Mouse (Mus musculus): ENCODE measurements around the gene Pex11b. TPM values are rescaled to one million over a fixed set of nuclear protein-coding genes. Genes with fewer than 3 reads are reported as not detected.
"Not testable (repeated sequence)": the region's sequence is repeated elsewhere in the genome, so short reads cannot be mapped to it uniquely, and the experiment has no call there.

The Pex11b gene
- total RNA-seq, 2 experiments from 2014 or later = 20.4 to 22.1 TPM

DNA sequence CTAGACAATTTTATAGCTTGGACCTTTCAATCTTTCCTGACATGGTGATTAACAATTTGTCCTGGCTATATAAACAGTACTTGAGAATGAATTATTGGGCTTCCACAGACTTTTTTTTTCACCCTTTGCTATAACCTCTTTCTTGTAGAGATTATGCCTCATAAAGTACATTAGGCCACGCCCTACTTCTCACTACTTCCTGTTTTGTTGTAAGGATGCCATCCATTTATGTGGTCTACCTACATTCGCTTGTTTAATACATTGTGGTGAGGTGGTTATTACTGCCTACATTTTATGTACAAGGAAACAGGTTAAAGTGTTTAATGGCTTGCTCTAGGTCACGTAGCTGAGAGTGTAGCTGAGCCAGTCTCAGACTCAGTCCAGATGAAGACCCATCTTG is 40.0 kb downstream of the Pex11b start:
- DNase-seq = no peak

- DNase-seq = no peak
Measured at GRCm38 (mm10) chr3:96675690-96676089, 40.5 kb downstream of the Pex11b start.

GRCm38 (mm10) chr3:96678456-96678855 is 43.3 kb downstream of the Pex11b start:
- DNase-seq = no peak

- DNase-seq = no peak
Measured at GRCm38 (mm10) chr3:96679159-96679674, 44.0 kb downstream of the Pex11b start.

GRCm38 (mm10) chr3:96680269-96680956 is 45.2 kb downstream of the Pex11b start:
- no peak for DNase-seq

- no peak for DNase-seq
Measured at GRCm38 (mm10) chr3:96683496-96683895, 48.3 kb downstream of the Pex11b start.

DNA sequence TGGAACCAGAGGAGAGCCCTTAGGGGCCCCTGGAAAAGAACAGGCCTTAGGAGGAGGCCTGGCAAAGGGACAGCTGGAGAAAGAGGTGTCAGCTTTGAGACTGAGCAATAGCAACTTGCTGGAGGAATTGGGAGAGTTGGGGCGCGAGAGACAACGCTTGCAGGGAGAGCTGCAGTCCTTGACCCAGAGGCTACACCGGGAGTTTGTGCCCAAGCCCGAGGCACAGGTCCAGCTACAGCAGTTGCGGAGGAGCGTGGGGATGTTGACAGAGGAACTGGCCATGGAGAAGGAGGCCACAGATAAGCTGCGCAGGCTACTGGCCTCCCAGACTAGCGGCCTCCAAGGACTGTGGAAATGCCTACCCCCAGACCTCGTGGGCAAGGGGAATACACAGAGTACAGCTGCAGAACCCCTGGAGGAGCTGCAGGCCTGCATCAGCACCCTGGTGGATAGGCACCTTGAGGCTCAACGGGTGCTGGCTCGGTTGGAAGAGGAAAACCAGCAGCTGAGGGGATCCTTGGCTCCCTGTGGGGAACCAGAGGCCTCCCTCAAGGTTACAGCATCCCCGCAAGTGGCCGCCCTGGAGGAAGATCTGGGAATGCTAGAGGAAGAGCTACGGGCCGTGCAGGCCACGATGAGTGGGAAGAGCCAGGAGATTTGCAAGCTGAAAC is 49.1 kb downstream of the Pex11b start:
- DNase-seq = no peak

DNA sequence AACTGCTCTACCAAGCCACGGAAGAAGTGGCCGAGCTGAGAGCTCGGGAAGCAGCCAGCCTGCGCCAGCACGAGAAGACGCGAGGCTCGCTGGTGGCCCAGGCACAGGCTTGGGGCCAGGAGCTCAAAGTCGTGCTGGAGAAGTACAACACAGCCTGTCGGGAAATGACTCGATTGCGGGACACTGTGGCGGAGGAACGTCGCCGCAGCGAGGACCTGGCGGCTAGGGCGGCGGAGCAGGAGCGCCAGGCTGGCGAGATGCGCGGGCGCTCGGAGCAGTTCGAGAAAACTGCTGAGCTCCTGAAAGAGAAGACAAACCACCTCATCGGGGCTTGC is 49.6 kb downstream of the Pex11b start:
- no peak for DNase-seq

- DNase-seq = not testable (repeated sequence)
Measured at GRCm38 (mm10) chr3:96686057-96686456, 50.9 kb downstream of the Pex11b start.

GRCm38 (mm10) chr3:96688854-96689253 is 53.7 kb downstream of the Pex11b start:
- DNase-seq = no peak

- no peak for DNase-seq
Measured at GRCm38 (mm10) chr3:96690298-96690697, 55.1 kb downstream of the Pex11b start.

- peak; percentile 61 for DNase-seq
Measured at GRCm38 (mm10) chr3:96692506-96692905, 57.3 kb downstream of the Pex11b start.

GRCm38 (mm10) chr3:96693579-96693978 is 58.4 kb downstream of the Pex11b start:
- no peak for DNase-seq

Other genes with a start within 250 kb of the Pex11b start
- gene BC107364, start 183.1 kb upstream of the Pex11b start, total RNA-seq (2021) = not detected
- gene Hfe2, start 110.2 kb upstream of the Pex11b start, total RNA-seq (2021) = 100 to 1,000 TPM; 474 to 621 TPM
- gene Txnip, start 77.4 kb upstream of the Pex11b start, total RNA-seq (2021) = 100 to 1,000 TPM; 343 to 504 TPM
- 1 to 10 TPM; 1.1 TPM for gene Gm16253, start 58.4 kb upstream of the Pex11b start, total RNA-seq (2021)
- gene Polr3gl, start 41.2 kb upstream of the Pex11b start, total RNA-seq (2021) = 10 to 100 TPM; 34.0 to 38.1 TPM
- 1 to 10 TPM in 1 of 2 experiments, under 1 TPM in 1; 0.95 to 1.1 TPM for gene Ankrd34a, start 38.7 kb upstream of the Pex11b start, total RNA-seq (2021)
- 1 to 10 TPM; 6.7 to 7.0 TPM for gene Lix1l, start 34.2 kb upstream of the Pex11b start, total RNA-seq (2021)
- 10 to 100 TPM; 22.9 to 24.1 TPM for gene Rbm8a, start 5.4 kb upstream of the Pex11b start, total RNA-seq (2021)
- gene Gm42957, start 98 bp downstream of the Pex11b start, total RNA-seq (2021) = under 1 TPM; 0.10 to 0.13 TPM
- gene Itga10, start 10.2 kb downstream of the Pex11b start, total RNA-seq (2021) = 1 to 10 TPM in 1 of 2 experiments, under 1 TPM in 1; 0.70 to 1.2 TPM
- gene Ankrd35, start 34.8 kb downstream of the Pex11b start, total RNA-seq (2021) = under 1 TPM; 0.51 to 0.67 TPM
- gene Pias3, start 61.0 kb downstream of the Pex11b start, total RNA-seq (2021) = 1 to 10 TPM; 6.5 to 6.9 TPM
- gene Nudt17, start 73.2 kb downstream of the Pex11b start, total RNA-seq (2021) = under 1 TPM; 0.56 to 0.67 TPM
- 10 to 100 TPM; 18.0 to 20.6 TPM for gene Polr3c, start 92.3 kb downstream of the Pex11b start, total RNA-seq (2021)
- 100 to 1,000 TPM in 1 of 2 experiments, 10 to 100 TPM in 1; 87.8 to 109 TPM for gene Rnf115, start 92.3 kb downstream of the Pex11b start, total RNA-seq (2021)
- not detected for gene Pdzk1, start 193.9 kb downstream of the Pex11b start, total RNA-seq (2021)
- not detected for gene Cd160, start 194.0 kb downstream of the Pex11b start, total RNA-seq (2021)